Mouse (Mus musculus): ENCODE data around the gene Tbc1d16. TPM values are rescaled to one million over a fixed set of nuclear protein-coding genes. Genes with fewer than 3 reads are reported as not detected.
A peak's percentile ranks its signal among the peaks of the same experiment; 100 is the strongest.
"Not testable (repeated sequence)": the region's sequence is repeated elsewhere in the genome, so short reads cannot be mapped to it uniquely, and the experiment has no call there.

Tbc1d16 gene
- polyA plus RNA-seq (2015; fragmentation: Nextera tagmentation; extraction: Ambion mirVana), result 5.3 and 5.9 TPM in 2 replicates

DNA sequence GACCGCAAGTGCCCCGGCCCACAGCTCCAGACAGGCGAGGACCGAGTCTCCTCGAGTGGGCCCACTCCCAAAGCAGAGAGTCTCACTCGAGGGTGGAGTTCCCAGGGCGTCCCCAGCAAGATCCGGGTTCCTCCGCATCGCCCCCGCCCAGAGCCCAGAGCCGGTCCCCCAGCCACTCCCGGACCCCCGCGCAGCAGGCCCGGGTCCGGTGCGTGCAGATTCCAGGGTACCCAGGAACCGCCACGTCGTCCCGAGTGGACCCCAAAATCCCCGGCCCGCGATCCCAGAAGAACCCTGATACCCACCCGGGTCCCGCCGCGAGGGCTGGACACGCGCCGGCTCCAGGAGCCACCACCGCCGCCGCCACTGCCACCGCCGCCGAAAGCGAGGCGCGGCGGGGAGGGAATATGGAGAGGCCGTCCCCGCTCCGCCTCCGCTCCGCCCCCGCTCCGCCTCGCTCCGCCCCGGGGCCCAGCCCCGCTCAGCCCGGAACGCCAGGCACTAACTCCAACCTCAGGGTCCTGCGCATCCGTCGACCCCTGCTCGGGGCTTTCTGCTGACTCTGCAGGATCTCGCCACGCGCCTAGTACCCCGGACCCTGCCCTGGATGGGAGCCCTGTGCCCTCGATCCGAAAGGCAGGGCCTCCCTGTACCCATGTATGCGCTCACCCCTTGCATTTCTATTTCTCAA, at the start of gene Tbc1d16, which contains the start of gene Ccdc40:
Gene Tbc1d16, minus strand, starts transcription at position 409 of the 691 bp plus-strand sequence.
Gene Ccdc40, plus strand, starts transcription at position 482 of the 691 bp plus-strand sequence.
- peak; percentile 75 for DNase-seq (ENCODE audit: low spot score)

- no peak for DNase-seq (ENCODE audit: low spot score)
Measured at GRCm38 (mm10) chr11:119273186-119273930, 45.1 kb upstream of the Tbc1d16 start.

DNA sequence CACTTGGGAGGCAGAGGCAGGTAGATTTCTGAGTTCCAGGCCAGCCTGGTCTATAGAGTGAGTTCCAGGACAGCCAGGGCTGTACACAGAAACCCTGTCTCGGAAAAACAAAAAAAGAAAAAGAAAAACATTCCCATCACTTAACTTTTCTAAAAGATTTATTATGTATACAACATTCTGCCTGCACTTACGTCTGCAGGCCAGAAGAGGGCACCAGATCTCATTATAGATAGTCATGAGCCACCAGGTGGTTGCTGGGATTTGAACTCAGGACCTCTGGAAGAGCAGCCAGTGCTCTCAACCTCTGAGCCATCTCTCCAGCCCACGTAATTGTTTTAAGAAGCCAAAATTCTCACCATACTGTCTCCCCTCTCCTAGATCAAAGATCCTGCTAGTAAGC, 44.2 kb upstream of the Tbc1d16 start:
- DNase-seq (ENCODE audit: low spot score), result not testable (repeated sequence)

DNA sequence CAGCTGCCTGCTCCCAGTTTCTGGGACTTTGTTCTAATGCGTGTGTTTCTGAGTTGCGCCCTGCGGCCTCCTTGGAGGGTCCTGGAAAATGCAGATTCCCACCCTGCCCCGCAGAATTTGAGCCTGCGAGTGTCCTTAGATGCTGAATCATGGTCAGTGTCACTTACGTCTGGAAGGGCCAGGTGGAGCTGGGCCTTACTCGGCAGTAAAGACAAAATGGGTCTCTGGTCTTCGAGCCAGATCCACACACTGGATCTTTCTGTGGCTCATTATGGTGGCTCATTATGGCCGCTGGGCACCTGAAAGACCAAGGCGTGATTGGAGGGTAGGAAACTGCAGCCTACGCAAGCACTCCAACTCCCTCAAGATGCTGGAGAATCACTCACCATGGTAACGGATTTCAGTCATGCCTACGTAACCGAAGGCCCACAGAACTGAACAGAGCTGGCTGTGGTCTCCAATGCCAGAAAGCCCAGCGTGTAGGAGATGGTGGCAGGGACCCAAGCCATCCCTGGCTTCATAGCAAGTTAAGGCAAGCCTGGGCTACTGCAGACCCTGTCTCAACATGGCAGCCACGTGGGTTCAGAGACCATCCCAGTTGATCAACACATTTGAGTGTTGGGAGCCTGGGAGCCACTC, 40.4 kb upstream of the Tbc1d16 start:
- no peak for DNase-seq (ENCODE audit: low spot score)

DNA sequence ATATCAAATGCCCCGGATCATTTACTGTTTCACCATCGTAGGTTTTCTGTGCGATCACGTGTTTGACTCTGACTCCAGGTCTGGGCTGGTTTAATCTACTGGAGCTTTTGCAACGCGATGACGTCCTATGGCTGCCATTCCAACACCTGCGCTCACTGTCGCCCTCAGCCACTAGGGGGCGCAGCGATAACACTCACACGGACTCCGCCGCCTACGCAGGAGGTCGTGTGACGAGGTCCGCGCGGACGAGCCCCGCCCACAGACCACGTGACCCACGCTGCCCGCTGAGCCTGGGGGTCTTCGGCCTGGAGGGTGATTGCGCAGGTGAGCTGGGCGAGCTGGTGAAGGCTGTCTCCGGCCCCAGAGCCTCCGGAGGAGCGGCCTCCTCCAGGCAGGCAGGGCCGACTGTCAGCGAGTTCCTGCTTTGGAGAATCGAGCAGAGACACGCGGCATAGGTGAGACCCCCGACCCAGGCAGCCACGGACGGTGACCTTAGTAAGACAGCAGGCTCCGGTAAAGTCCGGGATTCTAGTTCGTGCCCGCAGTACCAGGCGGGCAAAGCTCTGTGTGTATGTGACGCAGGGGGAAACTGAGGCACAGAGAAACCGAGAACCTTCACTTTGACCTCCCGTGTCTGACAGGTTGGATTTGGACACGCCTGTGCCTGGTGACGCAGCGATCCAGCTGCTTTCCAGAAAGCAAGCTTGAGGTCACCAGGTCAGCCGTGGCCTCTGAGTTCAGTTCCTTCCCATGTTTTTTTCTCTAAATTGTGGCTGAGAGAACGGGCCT, 39.7 kb upstream of the Tbc1d16 start, which contains the start of gene Gaa:
Gene Gaa, plus strand, starts transcription at position 120 of the 789 bp plus-strand sequence.
- DNase-seq (ENCODE audit: low spot score), result peak; percentile 96

DNA sequence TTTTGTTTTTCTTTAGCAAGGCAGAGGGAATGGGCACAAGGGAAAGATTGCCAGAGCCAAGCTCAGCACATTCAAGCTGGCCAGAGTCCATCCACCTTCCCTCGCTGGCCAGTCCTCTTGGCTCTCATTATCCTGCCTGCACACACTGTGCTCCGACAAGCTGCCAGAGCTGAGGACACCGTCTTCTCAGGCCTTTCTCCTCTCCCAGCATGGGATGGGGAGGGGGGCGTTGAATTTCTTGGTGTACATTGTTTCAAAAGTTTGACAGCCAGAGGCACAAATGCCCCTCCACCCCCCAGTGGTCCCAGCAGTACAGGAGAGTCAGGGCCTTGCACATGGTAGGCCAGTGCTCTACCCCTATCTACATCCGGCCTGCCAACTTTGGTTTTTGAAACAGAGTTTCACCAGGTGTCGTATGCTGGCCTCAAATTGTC, 39.0 kb upstream of the Tbc1d16 start:
- DNase-seq (ENCODE audit: low spot score), result no peak

GRCm38 (mm10) chr11:119265811-119266210, 37.5 kb upstream of the Tbc1d16 start:
- no peak for DNase-seq (ENCODE audit: low spot score)

DNA sequence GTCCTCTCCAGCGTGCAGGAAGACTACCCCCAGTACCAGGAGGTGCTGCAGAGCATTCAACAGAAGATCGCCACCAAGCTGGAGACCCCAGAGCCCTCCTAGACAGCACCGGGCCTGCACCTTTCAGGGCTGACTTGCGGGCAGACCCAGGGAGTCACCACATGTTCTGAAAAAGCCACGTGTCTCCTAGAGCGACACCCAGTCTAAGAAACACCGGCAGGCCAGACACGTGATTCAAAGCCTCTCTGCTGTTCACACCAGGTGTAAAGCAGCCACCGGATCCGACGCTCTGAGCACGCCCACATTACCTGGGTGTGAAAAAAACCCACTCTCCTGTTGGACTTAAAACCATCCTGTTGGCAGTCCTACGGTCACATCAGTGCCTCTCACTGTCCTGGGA, 36.1 kb upstream of the Tbc1d16 start:
- DNase-seq (ENCODE audit: low spot score), result no peak

GRCm38 (mm10) chr11:119259977-119260376, 31.7 kb upstream of the Tbc1d16 start:
- no peak for DNase-seq (ENCODE audit: low spot score)

- peak; percentile 39 for DNase-seq (ENCODE audit: low spot score)
Measured at GRCm38 (mm10) chr11:119258572-119259322, 30.4 kb upstream of the Tbc1d16 start.

DNA sequence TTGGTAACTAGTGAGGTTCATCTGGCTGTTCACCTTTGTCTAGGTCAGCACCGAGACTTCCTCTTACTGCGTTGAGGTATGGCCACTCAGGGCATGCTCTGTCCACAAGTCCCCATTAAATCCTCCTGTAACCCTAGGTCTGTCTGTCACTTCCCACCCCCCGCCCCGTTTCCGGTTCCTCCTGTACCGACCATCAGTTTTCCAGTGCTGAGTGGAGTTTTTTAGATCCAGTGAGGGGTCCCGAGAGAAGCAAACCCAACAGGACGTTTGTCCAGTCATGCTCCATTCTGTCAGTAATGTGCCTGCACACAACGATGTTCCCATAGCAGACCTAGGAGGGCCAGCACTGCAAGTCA, 29.9 kb upstream of the Tbc1d16 start:
- DNase-seq (ENCODE audit: low spot score), result no peak

- not testable (repeated sequence) for DNase-seq (ENCODE audit: low spot score)
Measured at GRCm38 (mm10) chr11:119256557-119256956, 28.3 kb upstream of the Tbc1d16 start.

- peak; percentile 78 for DNase-seq (ENCODE audit: low spot score)
Measured at GRCm38 (mm10) chr11:119252854-119253541, 24.7 kb upstream of the Tbc1d16 start.

- DNase-seq (ENCODE audit: low spot score), result peak; percentile 71
Measured at GRCm38 (mm10) chr11:119250998-119251397, 22.7 kb upstream of the Tbc1d16 start.

GRCm38 (mm10) chr11:119249011-119249410, 20.7 kb upstream of the Tbc1d16 start:
- DNase-seq (ENCODE audit: low spot score), result peak; percentile 57

GRCm38 (mm10) chr11:119245543-119245942, 17.2 kb upstream of the Tbc1d16 start:
- not testable (repeated sequence) for DNase-seq (ENCODE audit: low spot score)

DNA sequence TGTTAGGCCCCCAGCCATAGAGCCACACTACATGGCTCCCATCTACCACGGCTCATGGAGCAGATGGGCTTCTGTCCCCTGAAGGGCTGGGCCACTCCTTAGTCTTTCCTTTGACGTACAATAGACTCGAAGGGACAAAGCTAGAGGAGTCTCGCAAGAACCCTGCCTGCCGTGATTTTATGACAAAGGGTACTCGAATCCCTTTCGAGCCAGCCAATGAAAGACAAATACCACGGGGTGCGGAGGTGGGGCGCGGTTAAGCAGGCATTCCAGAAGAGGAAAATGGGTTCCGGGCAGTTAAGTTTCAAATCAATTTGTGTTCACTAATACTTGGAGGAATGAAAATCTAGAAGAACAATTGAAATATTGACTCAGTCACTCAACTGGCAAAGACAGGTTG, 11.2 kb upstream of the Tbc1d16 start:
- DNase-seq (ENCODE audit: low spot score), result no peak

GRCm38 (mm10) chr11:119238305-119238721, 10.0 kb upstream of the Tbc1d16 start:
- DNase-seq (ENCODE audit: low spot score), result peak; percentile 77

DNA sequence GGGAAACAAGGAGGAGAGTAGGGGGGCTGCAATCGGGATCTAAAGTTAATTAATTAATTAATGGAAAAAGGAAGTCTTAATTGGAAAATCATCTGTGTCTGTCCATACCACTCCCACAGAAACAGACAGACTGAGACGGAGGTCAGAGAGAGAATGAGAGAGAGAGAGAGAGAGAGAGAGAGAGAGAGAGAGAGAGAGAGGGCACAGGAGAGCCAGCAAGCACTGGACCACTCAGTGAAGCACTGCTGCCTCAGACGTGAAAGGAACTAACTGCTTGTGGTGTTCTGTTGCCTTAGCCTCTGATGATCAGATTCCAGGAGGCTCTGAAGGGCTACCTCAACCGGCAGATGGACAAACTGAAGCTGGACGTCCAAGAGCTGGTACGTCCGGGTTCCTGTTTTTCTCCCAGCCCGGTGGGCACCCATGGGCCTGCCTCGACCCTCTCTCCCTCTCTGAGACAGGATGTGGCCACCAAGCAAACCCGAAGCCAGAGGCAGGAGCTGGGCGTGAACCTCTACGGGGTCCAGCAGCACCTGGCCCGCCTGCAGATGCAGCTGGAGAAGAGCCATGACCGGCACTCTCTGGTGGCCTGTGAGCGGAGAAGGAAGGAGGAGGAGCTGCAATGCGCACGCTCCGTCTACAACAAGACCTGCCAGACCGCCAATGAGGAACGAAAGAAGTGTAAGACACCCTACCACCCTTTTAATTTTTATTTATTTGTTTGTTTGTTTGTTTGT, 9.4 kb upstream of the Tbc1d16 start:
- peak; percentile 54 for DNase-seq (ENCODE audit: low spot score)
